In the genomic region with DNA sequence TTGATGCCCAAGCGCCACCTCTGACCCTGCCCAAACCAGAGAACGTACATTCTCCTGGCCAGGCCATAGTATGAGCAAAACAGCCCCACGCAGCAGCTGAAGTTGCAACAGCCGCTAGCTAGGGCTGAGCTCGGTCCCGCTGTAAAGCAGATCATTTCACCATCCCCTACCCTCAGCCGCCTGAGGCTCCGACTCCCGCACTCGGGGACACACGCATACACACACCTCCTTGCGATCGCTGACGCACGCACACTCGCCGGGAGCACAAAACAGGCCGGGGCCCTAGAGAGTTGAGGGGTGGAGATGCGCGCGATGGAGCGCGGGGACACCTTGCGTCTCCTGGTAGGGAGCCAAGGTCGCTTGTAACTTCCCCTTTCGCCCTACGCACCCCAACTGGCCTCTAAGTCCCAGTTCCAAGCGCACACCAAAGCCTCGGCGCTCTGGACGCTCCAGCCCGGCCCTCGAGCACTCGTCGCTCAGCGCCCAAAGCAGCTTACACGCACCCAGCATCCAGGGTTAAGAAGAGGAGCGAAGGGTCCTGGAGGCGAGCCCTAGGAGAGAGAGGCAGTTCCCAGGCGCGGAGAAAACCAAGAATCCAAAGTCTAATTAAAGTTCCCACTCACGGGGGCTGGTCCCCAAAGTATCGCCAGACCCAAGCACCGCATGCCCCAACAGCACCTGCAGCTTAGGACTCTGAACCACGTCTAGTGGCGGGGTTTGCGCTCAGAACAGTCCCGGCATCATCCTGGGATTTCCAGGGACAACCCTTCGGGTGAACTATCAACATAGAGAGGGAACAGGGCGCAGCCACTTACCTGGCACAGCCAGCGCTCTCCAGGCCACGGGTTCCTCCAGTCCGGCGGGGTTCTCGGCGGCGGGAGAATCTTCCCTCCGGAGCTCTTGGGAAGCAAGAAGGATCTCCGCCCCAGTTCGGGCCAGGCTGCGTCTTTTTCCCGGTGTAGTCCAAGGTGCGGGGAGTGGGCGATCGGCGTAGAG, we compare ENCODE assay signal across 8 mouse cellular contexts. TPM values are rescaled to one million over a fixed set of nuclear protein-coding genes. Genes with fewer than 3 reads are reported as not detected.
A peak's percentile ranks its signal among the peaks of the same experiment; 100 is the strongest.
DNase-seq lines count a peak whose midpoint lies in the region; ATAC-seq lines count a peak whose summit lies in the region.
"Had no signal": no experiment of that assay in that cellular context is flagged by ENCODE, and none has a peak within 500 bp of the region (broad histone marks: within the 10 kb centered on the region; RNA-seq: fewer than 3 reads in every experiment).

No protein-coding gene starts in this region.

- H3K4me1 ChIP-seq in hindbrain, embryonic 10.5 days (replicated peaks), result peaks cover 48% of the 10 kb centered on the region
- H3K4me1 ChIP-seq in liver, embryonic 13.5 days (replicated peaks), result peaks cover 11% of the 10 kb centered on the region

- DNase-seq in ovary, postnatal 36 days (ENCODE audit: low spot score), result peak; percentile 20
- no peak for DNase-seq in ovary, adult 18-20 months (ENCODE audit: low spot score)
- DNase-seq in embryo, embryonic 10 days (ENCODE audit: low spot score), result peak; percentile 43
- DNase-seq in hindbrain, embryonic 10.5 days (ENCODE audit: low spot score), result peak; percentile 49
- no peak for DNase-seq in liver, embryonic 13.5 days
- peak; percentile 39 for DNase-seq in retina, embryonic 14.5 days (ENCODE audit: low spot score)
- no peak for DNase-seq in left cerebral cortex, adult 11 months (ENCODE audit: low spot score)

- H3K27me3 ChIP-seq in hindbrain, embryonic 10.5 days (ENCODE audit: insufficient read depth, poor library complexity, severe bottlenecking), result peaks cover 80% of the 10 kb centered on the region
- peaks cover 67% of the 10 kb centered on the region for H3K27me3 ChIP-seq in liver, embryonic 13.5 days

- peak overlapping the region; percentile 87 for H3K27ac ChIP-seq in hindbrain, embryonic 10.5 days
- no peak overlapping the region for H3K27ac ChIP-seq in liver, embryonic 13.5 days
- H3K27ac ChIP-seq: macrophage had no signal

- no peak overlapping the region for H3K9ac ChIP-seq in liver, embryonic 13.5 days

- WGBS in hindbrain, embryonic 10.5 days, result under 1% methylated on average over 66 of the region's 66 CpGs
- WGBS in liver, embryonic 13.5 days (ENCODE audit: insufficient replicate concordance), result 2% methylated on average over 66 of the region's 66 CpGs

- H3K4me3 ChIP-seq in hindbrain, embryonic 10.5 days, result peak overlapping the region; percentile 71
- H3K4me3 ChIP-seq in liver, embryonic 13.5 days (replicated peaks), result peak overlapping the region; percentile 53

- peak overlapping the region; percentile 59 for H3K4me2 ChIP-seq in liver, embryonic 13.5 days

- ATAC-seq in liver, embryonic 13.5 days (ENCODE audit: low read depth), result no peak

- no peaks in the 10 kb centered on the region for H3K36me3 ChIP-seq in hindbrain, embryonic 10.5 days
- H3K36me3 ChIP-seq in liver, embryonic 13.5 days, result no peaks in the 10 kb centered on the region

- H3K9me3 ChIP-seq in hindbrain, embryonic 10.5 days, result peaks cover 5% of the 10 kb centered on the region
- no peaks in the 10 kb centered on the region for H3K9me3 ChIP-seq in liver, embryonic 13.5 days (replicated peaks)

RNA-seq across cellular contexts. Expression of a gene that starts 0.7 kb away (rescaled TPM):
- polyA plus RNA-seq in hindbrain, embryonic 10.5 days (2016; fragmentation: Nextera tagmentation; extraction: Ambion mirVana), result 12.2 and 17.5 TPM in 2 replicates
- polyA plus RNA-seq in liver, embryonic 13.5 days (2015; fragmentation: Nextera tagmentation; extraction: Ambion mirVana), result 0.52 and 0.53 TPM in 2 replicates
- polyA plus RNA-seq: macrophage had no signal

Comparison
In these comparisons a context has a peak if more than half of its experiments do, and no peak if none do; other contexts are left out.
1. DNase-seq: peak in ovary, postnatal 36 days (single experiment), embryo, embryonic 10 days (single experiment), hindbrain, embryonic 10.5 days (single experiment) and retina, embryonic 14.5 days (single experiment); none in ovary, adult 18-20 months (single experiment), liver, embryonic 13.5 days (single experiment) and left cerebral cortex, adult 11 months (single experiment).